Mouse (Mus musculus) heart, adult 2 months (tissue): ENCODE results near the gene Atl2. TPM values are rescaled to one million over a fixed set of nuclear protein-coding genes. Genes with fewer than 3 reads are reported as not detected.

Experiments used
- DNase-seq, 2 experiments: peaks; one replicate each; pipeline ENCODE4 v3.0.0; 2021
- H3K27ac ChIP-seq: fragments of 200-600 bp; 2 replicates; pipeline ENCODE4 v1.8.1; 2022
- H3K27me3 ChIP-seq: fragments of 200-500 bp; 2 replicates; pipeline ENCODE4 v1.6.1; 2012; ENCODE audit warnings: mild to moderate bottlenecking, low read length, inconsistent platforms, mixed read lengths; ENCODE audit not compliant: control insufficient read depth, insufficient read depth
- H3K36me3 ChIP-seq: fragments of 200-500 bp; 2 replicates; pipeline ENCODE4 v1.6.1; 2012; ENCODE audit warnings: low read length, inconsistent platforms; ENCODE audit not compliant: control insufficient read depth, insufficient read depth
- H3K4me1 ChIP-seq: fragments of 200-500 bp; 2 replicates; pipeline ENCODE4 v1.6.1; 2011; ENCODE audit warnings: low read length; ENCODE audit not compliant: control insufficient read depth, insufficient read depth
- H3K4me3 ChIP-seq: fragments of 200-600 bp; 2 replicates; pipeline ENCODE4 v1.8.1; 2022
- H3K79me2 ChIP-seq: fragments of 200-500 bp; replicated peaks from 2 replicates; pipeline ENCODE4 v1.6.1; 2012; ENCODE audit warnings: mild to moderate bottlenecking, inconsistent platforms, low read length, moderate library complexity, mixed read lengths; ENCODE audit not compliant: control insufficient read depth, insufficient read depth
- H3K9ac ChIP-seq: fragments of 200-500 bp; 2 replicates; pipeline ENCODE4 v1.6.1; 2012; ENCODE audit warnings: low read depth, mild to moderate bottlenecking, control low read depth, inconsistent platforms, low read length, mixed read lengths
- CTCF ChIP-seq: fragments of 200-600 bp; IDR thresholded peaks from 2 replicates; pipeline ENCODE4 v1.8.1; 2022; ENCODE audit warnings: antibody characterized with exemption, mild to moderate bottlenecking, moderate library complexity
- EP300 ChIP-seq: fragments of 200-500 bp; IDR thresholded peaks from 2 replicates; pipeline ENCODE4 v1.6.1; 2011; ENCODE audit warnings: low read depth, low read length, control low read depth; ENCODE audit not compliant: insufficient read depth
- POLR2A ChIP-seq: fragments of 200-500 bp; IDR thresholded peaks from 2 replicates; pipeline ENCODE4 v1.6.1; 2011; ENCODE audit warnings: mild to moderate bottlenecking, low read depth, low read length, control low read depth; ENCODE audit not compliant: insufficient read depth
- WGBS: fragments of 180-500 bp; shearing (Covaris S2); methylation state at CpG from one replicate; pipeline ENCODE4 v1.1.7; 2018; 5-methylcytosine and 5-hydroxymethylcytosine counted together
- intact Hi-C: fragments of 180-260 bp; cut with DNase I; formaldehyde crosslinking; loops from one replicate; pipeline ENCODE4 v1.15.1; 2025
- polyA plus RNA-seq: library from polyadenylated mRNA; depleted of rRNA; stranded (reverse); fragments of >200 nt; gene quantifications from 2 replicates; pipeline ENCODE4 v1.2.3, GENCODE M21; 2012
- total RNA-seq, 2 experiments: library from RNA; stranded (reverse); gene quantifications; 2 replicates each; pipeline ENCODE4 v1.2.3; 2021

The Atl2 gene
- total and polyA plus RNA-seq, 3 experiments: 16.0 to 36.4 (median 31.9) TPM

DNA sequence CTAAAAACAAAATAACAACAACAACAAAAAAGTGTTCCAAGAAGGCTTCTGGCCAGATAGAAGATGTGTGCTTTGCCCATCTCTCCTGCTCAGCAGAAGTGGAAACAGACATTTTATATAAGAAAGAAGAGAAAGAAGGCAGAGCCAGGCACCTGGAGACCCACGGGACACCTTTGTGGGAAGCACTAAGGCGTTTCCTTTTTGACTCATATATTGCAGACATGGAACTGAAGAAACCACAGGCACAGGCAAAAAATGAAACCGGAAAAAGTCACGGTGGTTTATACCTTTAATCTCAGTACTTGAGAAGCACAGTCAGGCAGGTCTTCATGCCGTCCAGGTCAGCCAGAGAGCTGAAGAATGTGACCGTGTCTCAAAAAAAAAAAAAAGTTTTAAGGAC lies 79.0 kb downstream of the Atl2 start:
- Histone ChIP-seq H3K9ac (no peak overlapping the region), H3K4me3 (no peak overlapping the region), H3K79me2 (no peaks in the 10 kb centered on the region), H3K27ac (no peak overlapping the region), H3K36me3 (no peaks in the 10 kb centered on the region), H3K4me1 (no peaks in the 10 kb centered on the region; the same call in 1 of the 2 replicates), H3K27me3 (no peaks in the 10 kb centered on the region)
- no peak for DNase-seq
- 74% methylated on average over 6 of the region's 6 CpGs for WGBS
- intact Hi-C loops: no loop called here
- TF ChIP-seq POLR2A: no peak
- no peak for TF ChIP-seq CTCF
- TF ChIP-seq EP300: no peak

DNA sequence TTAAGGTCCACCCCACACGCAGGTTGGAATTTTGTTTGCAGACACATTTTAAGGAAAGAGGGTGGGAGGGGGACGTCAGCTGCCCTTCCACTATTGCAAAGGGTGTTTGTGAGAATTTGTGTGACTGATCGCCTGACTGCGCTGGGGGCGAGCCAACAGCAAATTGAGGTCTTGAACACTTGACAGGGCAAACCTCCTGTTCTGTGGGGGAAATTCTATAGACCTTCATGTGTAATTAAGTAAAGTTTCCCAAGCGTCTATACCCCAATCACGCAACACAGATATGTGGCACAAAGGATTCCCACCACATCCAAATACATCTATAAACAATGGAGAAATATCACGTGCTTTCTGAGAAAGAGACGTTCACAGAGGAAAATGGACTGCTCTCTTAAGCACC lies 85.5 kb downstream of the Atl2 start:
- H3K4me3 ChIP-seq: no peak overlapping the region
- WGBS: 89% methylated on average over 9 of the region's 9 CpGs
- TF ChIP-seq POLR2A: no peak
- no peak for TF ChIP-seq EP300
- TF ChIP-seq CTCF: no peak
- no peak for DNase-seq
- H3K27me3 ChIP-seq: no peaks in the 10 kb centered on the region
- H3K27ac ChIP-seq: no peak overlapping the region
- intact Hi-C loops: no loop called here
- H3K79me2 ChIP-seq: no peaks in the 10 kb centered on the region
- no peak overlapping the region for H3K9ac ChIP-seq
- no peaks in the 10 kb centered on the region for H3K36me3 ChIP-seq
- no peaks in the 10 kb centered on the region for H3K4me1 ChIP-seq

DNA sequence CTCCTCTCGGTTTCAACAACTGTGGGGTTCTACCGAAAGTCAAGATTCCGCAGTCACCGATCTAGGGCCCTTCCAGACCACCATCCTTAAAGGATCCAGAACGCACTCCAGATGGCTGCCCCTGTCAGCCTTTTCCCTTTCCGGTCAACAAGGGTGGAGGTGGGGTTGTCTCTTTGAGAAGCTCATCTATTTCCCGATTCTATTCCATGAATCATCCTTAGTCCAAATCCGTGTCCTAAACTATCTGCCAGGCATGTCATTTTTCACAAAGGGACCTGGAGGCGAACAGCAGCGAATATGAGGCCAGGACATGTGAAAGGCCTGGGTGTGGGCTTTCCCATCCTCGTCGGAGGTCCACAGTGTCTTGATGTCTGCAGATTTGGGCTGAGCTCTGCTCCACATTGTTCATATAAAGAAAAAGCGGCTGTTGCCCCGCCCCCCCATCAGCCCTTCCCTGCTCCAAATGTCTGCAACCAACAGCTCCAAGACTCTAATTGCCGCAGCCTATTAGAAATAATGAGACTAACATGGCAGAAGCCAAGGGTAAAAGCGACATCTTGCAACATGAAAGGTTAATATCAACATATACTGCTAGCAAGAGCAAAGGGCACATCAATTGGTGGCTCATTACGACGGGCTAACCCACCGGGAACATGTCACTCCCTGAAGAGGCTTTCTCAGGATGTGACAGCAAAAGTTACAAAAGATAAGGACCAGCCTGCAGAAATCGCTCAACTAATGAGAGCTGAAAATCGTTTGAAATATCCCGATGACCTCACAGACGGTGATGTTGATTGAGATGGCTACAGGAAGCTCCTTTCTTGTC lies 86.2 kb downstream of the Atl2 start:
- no peak overlapping the region for H3K27ac ChIP-seq
- 71% methylated on average over 23 of the region's 23 CpGs for WGBS
- H3K79me2 ChIP-seq: no peaks in the 10 kb centered on the region
- no peaks in the 10 kb centered on the region for H3K36me3 ChIP-seq
- intact Hi-C loops: no loop called here
- H3K9ac ChIP-seq: no peak overlapping the region
- no peak overlapping the region for H3K4me3 ChIP-seq
- H3K4me1 ChIP-seq: no peaks in the 10 kb centered on the region
- no peak for DNase-seq
- H3K27me3 ChIP-seq: no peaks in the 10 kb centered on the region
- TF ChIP-seq CTCF (no peak), EP300 (no peak), POLR2A (no peak)

DNA sequence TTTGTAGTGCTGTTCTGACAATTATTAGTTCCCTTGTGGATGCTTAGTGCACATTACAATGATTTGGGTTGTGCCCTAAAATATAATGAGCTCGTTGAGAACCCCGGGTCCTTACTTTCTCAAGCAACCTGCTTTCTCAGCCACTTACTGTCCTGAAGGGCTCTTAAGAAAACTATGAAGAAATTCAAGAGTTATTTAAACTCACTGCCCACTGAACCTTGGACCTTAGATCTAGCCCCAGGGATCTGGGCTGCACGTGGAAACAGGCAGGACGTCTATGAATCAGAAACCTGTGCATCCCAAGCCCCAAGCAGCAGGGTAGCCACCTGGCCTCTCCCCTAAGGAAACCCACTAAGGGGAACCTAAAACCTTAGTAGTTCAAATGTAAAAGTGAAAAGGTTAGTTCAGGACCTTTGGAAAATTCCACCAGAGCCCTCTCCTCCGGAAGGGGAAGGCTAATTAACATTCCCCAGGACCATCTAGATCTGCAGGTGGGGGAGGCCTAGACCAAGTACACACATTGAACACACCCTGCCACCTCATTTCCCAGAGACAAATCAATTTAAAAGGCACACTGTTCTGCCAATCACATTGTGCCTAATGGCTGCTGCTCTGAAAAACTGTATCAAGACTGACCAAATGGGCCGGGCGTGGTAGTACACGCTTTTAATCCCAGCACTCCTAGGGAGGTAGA lies 88.5 kb downstream of the Atl2 start:
- Histone ChIP-seq H3K27me3 (no peaks in the 10 kb centered on the region), H3K36me3 (no peaks in the 10 kb centered on the region), H3K4me3 (no peak overlapping the region), H3K4me1 (no peaks in the 10 kb centered on the region), H3K27ac (no peak overlapping the region), H3K79me2 (no peaks in the 10 kb centered on the region), H3K9ac (no peak overlapping the region)
- no peak for DNase-seq
- TF ChIP-seq EP300: no peak
- no peak for TF ChIP-seq CTCF
- TF ChIP-seq POLR2A: no peak
- intact Hi-C loops: no loop called here
- WGBS: 90% methylated on average over 8 of the region's 8 CpGs

DNA sequence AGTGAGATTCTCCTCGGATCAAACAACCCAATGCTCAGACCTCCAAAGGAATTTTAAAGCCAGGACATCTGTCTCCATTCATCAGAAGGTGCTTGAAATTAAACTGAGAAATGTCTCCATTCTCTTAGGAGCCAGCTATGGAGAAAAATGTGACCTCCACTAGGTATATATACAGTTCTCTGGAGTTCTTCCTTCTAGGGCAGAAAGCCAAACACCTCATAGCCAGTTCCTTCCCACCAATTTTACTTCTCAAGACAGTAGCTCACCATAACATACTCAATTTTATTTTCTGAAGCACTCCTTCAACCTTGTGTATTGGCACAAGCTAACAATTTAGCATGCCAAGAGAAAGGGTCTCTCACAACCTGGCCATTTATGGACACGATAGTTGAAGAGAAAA lies 91.2 kb downstream of the Atl2 start:
- WGBS: 63% methylated on average over 2 of the region's 2 CpGs
- intact Hi-C loops: no loop called here
- H3K27ac ChIP-seq: no peak overlapping the region
- TF ChIP-seq CTCF (no peak), EP300 (no peak), POLR2A (no peak)
- no peaks in the 10 kb centered on the region for H3K79me2 ChIP-seq
- H3K4me1 ChIP-seq: no peaks in the 10 kb centered on the region
- H3K4me3 ChIP-seq: no peak overlapping the region
- no peak overlapping the region for H3K9ac ChIP-seq
- DNase-seq: no peak
- H3K27me3 ChIP-seq: no peaks in the 10 kb centered on the region
- H3K36me3 ChIP-seq: no peaks in the 10 kb centered on the region

DNA sequence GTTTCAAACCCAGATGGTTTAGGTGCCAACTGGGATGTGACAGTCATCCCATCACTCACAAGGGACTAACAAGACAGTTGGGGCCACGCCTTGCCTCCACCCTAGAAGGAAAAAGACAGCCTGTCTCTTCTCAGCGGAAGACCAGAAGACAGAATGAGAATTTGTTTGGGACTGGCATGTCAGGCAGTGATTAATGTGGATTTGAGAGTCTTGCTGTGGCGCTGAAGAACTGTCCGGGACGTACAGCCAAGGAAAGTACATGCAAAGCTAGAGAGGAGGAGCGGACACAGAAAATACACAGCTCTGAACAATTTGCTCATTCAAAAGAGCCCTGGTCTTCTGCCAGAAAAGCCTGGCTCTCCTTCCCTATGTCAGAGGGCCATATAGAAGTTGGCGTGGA lies 93.9 kb downstream of the Atl2 start:
- H3K4me1 ChIP-seq: no peaks in the 10 kb centered on the region
- DNase-seq: no peak
- no peak overlapping the region for H3K27ac ChIP-seq
- H3K9ac ChIP-seq: no peak overlapping the region
- no peaks in the 10 kb centered on the region for H3K79me2 ChIP-seq
- H3K4me3 ChIP-seq: no peak overlapping the region
- no peaks in the 10 kb centered on the region for H3K27me3 ChIP-seq
- intact Hi-C loops: no loop called here
- no peaks in the 10 kb centered on the region for H3K36me3 ChIP-seq
- TF ChIP-seq EP300 (no peak), CTCF (no peak), POLR2A (no peak)
- WGBS: 78% methylated on average over 7 of the region's 7 CpGs
